Mouse (Mus musculus) urinary bladder, postnatal 25 days (tissue): ENCODE data around the gene Gm38392.
"Not testable (repeated sequence)": the region's sequence is repeated elsewhere in the genome, so short reads cannot be mapped to it uniquely, and the experiment has no call there.

Experiments
- DNase-seq: peaks from one replicate; pipeline ENCODE4 v3.0.0; 2022; ENCODE audit warnings: low spot score

Gene Gm38392

GRCm38 (mm10) chr3:88287110-88287509, at the start of gene Gm38392:
TSS of gene Gm38392 (minus strand) at chr3:88287210.
- DNase-seq: no peak

DNA sequence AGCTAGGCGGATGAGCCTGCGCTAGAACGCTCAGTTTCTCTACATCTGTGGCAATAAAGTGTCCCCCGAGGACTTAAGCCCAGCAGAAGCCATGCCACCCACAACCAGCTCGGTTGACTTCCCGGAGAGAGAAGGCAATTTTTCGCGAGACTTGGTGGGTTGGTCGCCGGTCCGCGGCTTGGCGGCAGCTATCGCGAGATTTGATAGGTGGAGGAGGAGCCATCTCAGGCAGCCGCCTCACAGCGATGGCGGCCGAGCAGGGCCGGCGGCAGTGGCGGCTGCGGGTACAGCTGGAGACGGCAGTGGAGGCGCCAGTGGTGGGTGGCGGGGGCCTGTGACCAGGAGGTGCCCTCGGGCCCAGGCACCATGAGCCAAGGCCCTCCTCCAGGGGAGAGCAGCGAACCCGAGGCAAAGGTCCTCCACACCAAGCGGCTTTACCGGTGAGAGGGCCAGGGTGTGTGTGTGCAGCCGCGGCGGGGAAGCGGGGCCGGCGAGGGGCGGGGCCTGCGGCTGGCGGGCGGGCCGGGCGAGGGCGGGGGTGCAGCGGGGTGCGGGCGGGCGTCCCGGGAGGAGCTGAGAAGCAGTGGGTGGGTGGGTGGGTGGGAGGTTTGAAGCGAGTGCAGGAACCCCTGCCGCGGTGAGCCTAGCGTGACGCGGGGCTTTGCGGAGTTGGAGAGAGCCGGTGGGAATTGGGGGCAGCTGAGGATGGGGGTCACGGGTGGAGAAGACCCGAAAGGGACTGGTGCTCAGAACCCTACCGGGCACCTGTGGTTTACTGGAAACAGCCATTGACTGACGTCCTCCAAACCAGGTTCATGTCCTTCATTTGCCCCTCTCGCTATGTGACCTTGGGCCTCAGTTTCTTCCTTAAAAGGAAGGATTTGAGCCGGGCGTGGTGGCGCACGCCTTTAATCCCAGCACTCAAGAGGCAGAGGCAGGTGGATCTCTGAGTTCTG, 49.3 kb upstream of the Gm38392 start, which contains the start of the genes Tmem79 and Smg5:
Gene Tmem79, minus strand, starts transcription at position 91 of the 956 bp plus-strand sequence.
Gene Smg5, plus strand, starts transcription at position 203 of the 956 bp plus-strand sequence.
- peak; percentile 94 for DNase-seq

DNA sequence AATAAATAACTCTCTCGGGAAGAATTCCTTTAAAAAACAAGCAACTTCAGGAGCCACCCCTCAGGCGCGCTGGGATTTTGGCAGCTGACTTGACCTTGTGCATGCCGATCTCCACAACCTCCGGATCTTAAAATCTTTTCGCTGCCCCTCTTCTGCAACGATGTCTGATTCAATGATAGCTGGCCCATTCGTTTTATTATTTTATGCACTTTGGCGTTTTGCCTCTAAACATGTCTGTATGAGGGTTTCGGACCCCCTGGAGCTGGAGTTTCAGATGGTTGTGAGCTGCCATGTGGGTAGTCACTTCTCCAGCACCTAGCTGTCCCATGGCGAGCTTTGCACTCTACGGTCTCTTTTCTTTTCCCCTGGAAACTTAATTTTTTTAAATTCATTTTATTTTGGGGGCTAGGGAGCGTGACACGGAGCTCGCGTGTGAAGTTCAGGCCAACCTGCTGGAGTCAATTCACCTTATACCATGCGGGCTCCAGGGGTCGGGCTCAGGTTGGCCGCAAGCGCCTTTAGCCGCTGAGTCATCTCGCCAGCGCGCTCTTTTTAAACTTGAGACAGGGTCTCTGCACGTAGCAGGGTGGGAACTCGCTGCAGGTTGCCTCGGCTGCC, 48.5 kb upstream of the Gm38392 start:
- peak; percentile 16 for DNase-seq

DNA sequence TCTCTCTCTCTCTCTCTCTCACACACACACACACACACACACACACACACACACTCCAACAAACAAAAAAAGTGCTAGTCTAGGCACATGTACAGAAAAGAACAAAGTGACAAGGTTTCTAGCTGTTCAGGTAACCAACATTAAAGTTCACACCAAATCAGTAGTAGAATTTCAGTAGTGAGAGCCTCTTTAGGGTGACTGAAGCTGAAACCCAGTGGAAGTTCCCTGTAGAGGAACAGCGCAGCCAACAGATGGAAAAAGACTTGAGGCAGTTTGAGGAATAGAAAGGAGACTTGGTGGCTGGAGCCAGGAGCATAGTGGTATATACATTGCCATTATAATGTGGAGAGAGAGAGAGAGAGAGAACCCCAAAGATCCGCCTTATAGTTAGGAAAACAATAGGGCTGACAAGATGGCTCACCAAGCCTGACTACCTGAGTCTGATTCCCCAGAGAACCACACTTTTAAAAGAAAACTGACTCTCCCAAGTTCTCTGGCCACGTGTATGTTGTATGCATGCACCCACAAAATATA, 48.0 kb upstream of the Gm38392 start:
- DNase-seq: no peak

DNA sequence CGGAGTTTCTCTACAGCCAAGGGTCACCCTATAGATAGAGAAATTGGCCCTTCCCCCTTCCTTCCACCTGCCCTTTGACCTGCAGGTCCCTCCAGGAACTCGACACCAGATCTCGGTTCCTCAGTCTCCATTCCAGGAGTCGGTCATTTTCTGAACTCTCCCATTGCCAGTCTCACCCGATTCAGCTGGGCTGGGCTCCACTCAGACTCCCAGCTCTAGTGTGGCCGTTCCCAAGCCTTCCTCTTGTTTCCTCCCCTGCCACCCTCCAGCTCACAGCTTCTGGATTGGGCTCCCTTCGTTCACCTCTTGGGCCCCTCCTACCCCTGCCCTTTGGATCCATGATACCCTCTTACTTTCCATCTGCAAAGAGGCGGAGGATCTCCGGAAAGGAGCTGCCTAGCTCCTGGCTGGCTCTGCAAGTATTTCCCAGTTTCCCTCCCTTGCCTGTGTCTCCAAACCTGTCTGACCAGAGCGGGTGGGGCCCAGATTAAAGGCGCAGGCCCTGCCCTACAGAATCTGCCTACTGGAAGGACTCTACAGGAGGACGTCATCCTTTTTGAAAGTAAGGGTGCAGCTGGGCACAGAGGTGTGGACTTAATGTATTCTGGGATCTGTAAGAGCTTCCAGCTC, 47.1 kb upstream of the Gm38392 start:
- DNase-seq: peak; percentile 49

DNA sequence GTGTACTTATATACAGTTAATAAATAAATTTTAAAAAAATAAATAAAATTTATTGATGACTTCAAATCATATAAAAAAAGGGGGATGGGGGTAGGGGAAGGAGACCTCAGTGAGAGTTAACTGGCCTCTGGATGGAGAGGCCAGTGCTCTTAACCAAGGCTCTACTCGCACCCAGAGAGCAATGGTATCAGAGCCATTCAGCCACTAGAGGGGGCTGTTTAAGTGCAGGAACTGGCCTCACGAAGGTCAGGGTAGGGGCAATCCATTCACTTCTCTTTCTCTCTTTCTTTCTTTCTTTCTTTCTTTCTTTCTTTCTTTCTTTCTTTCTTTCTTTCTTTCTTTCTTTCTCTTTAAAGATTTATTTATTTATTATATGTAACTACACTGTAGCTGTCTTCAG, 44.3 kb upstream of the Gm38392 start:
- DNase-seq: peak; percentile 37

GRCm38 (mm10) chr3:88328956-88329355, 41.9 kb upstream of the Gm38392 start:
- DNase-seq: no peak

GRCm38 (mm10) chr3:88324951-88325405, 38.0 kb upstream of the Gm38392 start, which contains the start of gene Glmp:
TSS of gene Glmp (plus strand) at chr3:88325023.
- DNase-seq: peak; percentile 34

DNA sequence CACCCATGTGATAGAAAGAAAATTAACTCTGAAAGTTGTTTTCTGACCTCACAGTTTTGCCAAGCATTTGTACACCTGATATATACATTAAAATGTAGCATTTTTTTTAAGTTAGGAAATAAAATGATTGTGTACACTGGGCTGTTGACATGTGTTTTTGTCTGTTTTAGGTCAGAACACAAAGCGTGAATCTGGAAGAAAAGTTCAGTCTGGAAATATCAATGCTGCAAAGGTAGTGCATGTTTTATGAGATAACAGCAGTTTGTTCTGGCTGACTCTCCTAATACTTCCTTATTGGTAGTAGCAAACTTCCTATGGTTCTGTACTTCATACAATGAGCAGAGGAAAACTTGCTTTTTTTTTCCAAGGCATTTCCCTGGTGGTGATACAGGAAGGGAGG, 12.2 kb upstream of the Gm38392 start:
- DNase-seq: no peak

GRCm38 (mm10) chr3:88297321-88297851, 10.4 kb upstream of the Gm38392 start:
- DNase-seq: no peak

DNA sequence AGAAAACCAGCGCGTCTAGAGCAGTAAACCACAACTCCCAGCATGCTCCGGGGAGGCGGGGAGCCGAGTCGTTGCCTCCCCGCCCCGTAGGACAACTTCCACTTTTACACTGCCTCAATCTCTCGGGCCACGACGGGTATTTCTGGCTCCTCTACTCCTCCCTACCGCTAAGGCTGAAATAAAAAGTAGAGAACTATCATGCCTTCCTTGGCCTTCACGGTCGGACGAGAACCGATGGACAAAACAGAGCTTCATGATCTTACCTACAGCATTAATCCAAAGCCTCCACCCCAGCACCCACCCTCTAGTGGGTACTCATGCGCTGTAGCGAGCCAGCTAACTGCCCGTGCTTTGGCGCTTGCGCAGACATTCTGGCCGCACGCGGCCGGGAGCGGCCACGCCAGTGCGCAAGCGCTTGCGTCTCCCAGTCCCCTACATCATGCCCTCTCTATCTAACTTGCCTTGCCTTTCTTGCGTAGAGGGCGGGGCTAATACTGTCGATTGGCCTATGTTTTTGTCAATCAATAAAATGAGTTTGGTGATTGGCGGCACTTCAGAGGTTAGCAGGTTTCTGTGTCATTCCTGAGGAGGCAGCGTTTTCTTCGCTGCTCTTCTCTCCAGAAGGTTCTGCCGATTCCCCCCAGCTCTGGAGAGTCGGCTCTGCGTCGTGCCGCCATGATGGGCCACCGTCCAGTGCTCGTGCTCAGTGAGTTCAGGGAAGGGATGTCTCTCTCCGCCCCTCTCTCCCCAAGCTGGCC, 9.7 kb upstream of the Gm38392 start, which contains the start of the genes Tsacc and Cct3:
Gene Tsacc, minus strand, starts transcription at position 439 of the 758 bp plus-strand sequence.
Gene Cct3, plus strand, starts transcription at position 556 of the 758 bp plus-strand sequence.
- peak; percentile 90 for DNase-seq

- DNase-seq: no peak
These were observed 9.1 kb upstream of the Gm38392 start for GRCm38 (mm10) chr3:88296110-88296560.

DNA sequence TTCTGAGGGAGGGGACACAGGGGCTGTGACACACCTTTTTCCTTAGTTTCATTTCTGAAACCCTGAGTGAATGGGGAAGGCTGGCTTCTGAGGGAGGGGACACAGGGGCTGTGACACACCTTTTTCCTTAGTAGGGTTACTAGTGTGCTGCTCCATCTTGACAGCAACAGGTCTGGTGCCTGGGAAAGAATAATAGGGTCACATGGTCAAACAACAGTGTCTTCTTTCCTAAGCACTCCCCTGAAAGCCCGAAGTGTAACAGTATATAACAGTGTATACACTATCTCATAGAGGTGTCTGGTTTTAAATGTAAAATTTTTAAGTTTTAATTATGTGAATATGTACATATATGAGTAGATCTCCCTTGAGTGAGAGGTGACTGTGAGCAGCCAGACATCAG, 8.3 kb upstream of the Gm38392 start:
- DNase-seq: not testable (repeated sequence)

DNA sequence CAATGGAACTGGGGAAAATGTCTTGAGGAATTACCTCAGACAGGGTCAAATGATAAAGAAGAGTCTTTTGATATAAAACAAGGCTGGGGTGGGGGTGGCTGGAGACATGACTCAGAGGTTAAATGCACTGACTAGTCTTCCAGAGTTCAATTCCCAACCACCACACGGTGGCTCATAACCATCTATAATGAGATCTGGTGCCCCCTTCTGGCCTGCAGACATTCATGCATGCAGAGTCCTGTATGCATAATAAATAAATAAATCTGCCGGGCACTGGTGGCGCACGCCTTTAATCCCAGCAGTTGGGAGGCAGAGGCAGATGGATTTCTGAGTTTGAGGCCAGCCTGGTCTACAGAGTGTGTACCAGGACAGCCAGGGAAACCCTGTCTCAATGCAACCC, 5.0 kb upstream of the Gm38392 start:
- DNase-seq: no peak

DNA sequence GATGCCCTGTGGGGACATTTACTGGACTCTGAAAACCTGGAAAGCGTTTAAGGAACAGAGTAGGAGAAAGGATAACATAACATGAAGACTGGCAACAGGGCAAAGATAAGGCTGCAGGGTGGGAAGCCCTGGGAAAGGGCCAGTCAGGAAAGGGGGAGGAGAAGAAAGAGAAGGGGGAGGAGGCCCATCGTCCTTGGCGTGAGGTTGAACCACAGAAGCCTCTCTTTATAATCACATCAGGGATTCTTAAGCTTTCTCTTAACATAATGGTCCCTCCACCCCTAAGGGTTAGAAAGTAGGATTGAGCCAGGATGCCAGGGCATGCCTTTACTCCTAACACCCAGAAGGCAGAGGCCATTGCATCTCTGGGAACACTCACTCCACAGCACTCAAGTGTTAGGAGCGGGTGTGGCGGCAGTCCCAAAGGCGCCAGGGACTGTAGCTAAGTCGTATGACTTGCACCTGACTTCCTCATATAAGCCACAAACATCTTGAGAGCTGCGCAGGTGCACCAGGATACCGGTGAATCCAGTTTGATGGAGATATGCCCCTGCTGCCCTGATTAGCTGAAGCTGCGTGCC, 1.2 kb upstream of the Gm38392 start:
- DNase-seq: not testable (repeated sequence)

- not testable (repeated sequence) for DNase-seq
These were observed 1.5 kb downstream of the Gm38392 start for GRCm38 (mm10) chr3:88285565-88285895.

DNA sequence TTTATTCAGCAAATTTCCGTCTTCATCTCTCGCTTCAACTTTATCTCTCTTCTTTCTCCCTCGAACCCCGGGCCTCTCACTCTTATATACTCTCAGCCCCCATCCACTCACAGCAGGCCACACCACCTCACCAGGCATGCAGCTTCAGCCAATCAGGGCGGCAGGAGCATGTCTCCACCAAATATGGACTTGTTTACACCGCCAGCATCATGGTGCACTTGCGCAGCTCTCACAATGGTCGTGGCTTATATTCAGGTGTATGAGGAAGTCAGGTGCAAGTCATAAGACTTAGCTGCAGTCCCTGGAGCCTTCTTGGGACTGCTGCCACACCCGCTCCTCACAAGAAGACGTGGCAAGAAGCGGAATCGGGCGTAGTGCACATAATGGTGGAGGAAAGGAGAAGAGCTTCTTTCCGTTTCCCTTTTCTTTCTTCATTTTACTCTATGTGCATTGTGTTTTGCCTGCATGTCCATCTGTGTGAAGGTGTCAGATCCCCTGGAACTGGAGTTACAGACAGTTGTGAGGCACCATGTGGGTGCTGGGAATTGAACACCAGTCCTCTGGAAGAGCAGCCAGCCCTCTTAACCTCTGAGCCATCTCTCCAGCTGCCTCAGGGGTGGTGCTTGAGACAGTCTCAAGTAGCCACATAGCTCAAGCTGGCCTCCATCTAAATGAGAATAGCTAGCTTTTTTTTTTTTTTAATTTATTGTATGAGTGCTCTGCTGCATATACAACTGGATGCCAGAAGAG, 2.0 kb downstream of the Gm38392 start:
- not testable (repeated sequence) for DNase-seq

GRCm38 (mm10) chr3:88281141-88281916, 5.7 kb downstream of the Gm38392 start:
- not testable (repeated sequence) for DNase-seq

GRCm38 (mm10) chr3:88280035-88280434, 7.0 kb downstream of the Gm38392 start:
- no peak for DNase-seq
